Mouse (Mus musculus) stomach, embryonic 15.5 days (tissue): Measurements from ENCODE around the gene Plekha5. TPM values are rescaled to one million over a fixed set of nuclear protein-coding genes. Genes with fewer than 3 reads are reported as not detected.
A peak's percentile ranks its signal among the peaks of the same experiment; 100 is the strongest.

ENCODE experiments used
- ATAC-seq: fragments of 200-750 bp; cut with Nextera tagmentation; 2 replicates; pipeline ENCODE4 v1.8.0; 2017; ENCODE audit warnings: low read depth, moderate number of reproducible peaks, moderate TSS enrichment; ENCODE audit not compliant: insufficient read depth, low FRiP score
- H3K27ac ChIP-seq: fragments of 300-500 bp; sonication (generic); 2 replicates; pipeline ENCODE4 v1.5.1; 2015; ENCODE audit warnings: mild to moderate bottlenecking, inconsistent platforms
- H3K27me3 ChIP-seq: fragments of 300-500 bp; sonication (generic); replicated peaks from 2 replicates; pipeline ENCODE4 v1.6.1; 2015; ENCODE audit warnings: inconsistent platforms
- H3K36me3 ChIP-seq: fragments of 300-500 bp; sonication (generic); 2 replicates; pipeline ENCODE4 v1.6.1; 2015; ENCODE audit warnings: inconsistent platforms
- H3K4me1 ChIP-seq: fragments of 300-500 bp; sonication (generic); 2 replicates; pipeline ENCODE4 v1.6.1; 2015; ENCODE audit warnings: inconsistent platforms
- H3K4me2 ChIP-seq: fragments of 300-500 bp; sonication (generic); 2 replicates; pipeline ENCODE4 v1.6.1; 2015; ENCODE audit warnings: mild to moderate bottlenecking, inconsistent platforms
- H3K4me3 ChIP-seq: fragments of 300-500 bp; sonication (generic); replicated peaks from 2 replicates; pipeline ENCODE4 v1.5.1; 2015; ENCODE audit warnings: inconsistent platforms
- H3K9ac ChIP-seq: fragments of 300-500 bp; sonication (generic); 2 replicates; pipeline ENCODE4 v1.6.1; 2015; ENCODE audit warnings: inconsistent platforms
- H3K9me3 ChIP-seq: fragments of 300-500 bp; sonication (generic); 2 replicates; pipeline ENCODE4 v1.6.1; 2016; ENCODE audit warnings: inconsistent platforms
- WGBS: fragments of 180-500 bp; shearing (Covaris S2); methylation state at CpG from one replicate; pipeline ENCODE4 v1.1.7; 2015; 5-methylcytosine and 5-hydroxymethylcytosine counted together
- polyA plus RNA-seq: library from polyadenylated mRNA; unstranded; fragments of >200 nt; fragmentation: Nextera tagmentation; extraction: Ambion mirVana; gene quantifications from 2 replicates; pipeline ENCODE4 v1.2.1, GENCODE M21; 2015

The Plekha5 gene
- polyA plus RNA-seq, 1 experiment from 2014 or later: 46.7 TPM

DNA sequence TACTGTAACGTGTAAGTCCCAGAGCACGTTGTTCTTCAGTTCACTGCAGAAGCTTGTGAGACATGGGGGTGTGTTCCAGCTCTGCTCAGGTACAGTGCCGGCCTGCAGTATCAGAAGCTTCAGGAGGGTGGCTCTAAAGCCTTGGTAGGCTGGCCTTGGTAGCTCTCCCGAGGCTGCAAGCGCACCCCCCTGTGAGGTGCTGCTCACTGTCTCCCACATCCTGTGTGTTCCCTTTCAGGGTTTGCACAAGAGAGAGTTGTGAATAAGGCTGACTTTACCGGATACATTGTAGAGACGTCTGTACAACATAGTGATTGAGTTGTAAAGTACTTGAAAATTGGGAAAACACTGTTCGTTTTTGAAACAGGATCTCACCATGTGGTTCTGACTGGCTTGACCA is 122.2 kb downstream of the Plekha5 start:
- H3K9me3 ChIP-seq: no peaks in the 10 kb centered on the region
- no peak for ATAC-seq
- H3K4me1 ChIP-seq: 0 out of 2 replicates have a peak, but pooled peaks cover 5% of the 10 kb centered on the region
- H3K36me3 ChIP-seq: peaks cover 13% of the 10 kb centered on the region
- no peak overlapping the region for H3K4me3 ChIP-seq
- H3K4me2 ChIP-seq: no peak overlapping the region
- H3K9ac ChIP-seq: no peak overlapping the region
- 79% methylated on average over 8 of the region's 8 CpGs for WGBS
- no peaks in the 10 kb centered on the region for H3K27me3 ChIP-seq
- no peak overlapping the region for H3K27ac ChIP-seq

- peaks cover 13% of the 10 kb centered on the region for H3K36me3 ChIP-seq
Observed at GRCm38 (mm10) chr6:140546648-140547201, 122.9 kb downstream of the Plekha5 start.

GRCm38 (mm10) chr6:140547203-140547944 is 123.5 kb downstream of the Plekha5 start:
- Histone ChIP-seq H3K27ac (peak overlapping the region; percentile 19; the same call in 1 of the 2 replicates), H3K36me3 (peaks cover 13% of the 10 kb centered on the region), H3K4me1 (0 out of 2 replicates have a peak, but pooled peaks cover 5% of the 10 kb centered on the region), H3K9ac (no peak overlapping the region), H3K9me3 (no peaks in the 10 kb centered on the region), H3K4me2 (no peak overlapping the region), H3K27me3 (no peaks in the 10 kb centered on the region), H3K4me3 (no peak overlapping the region)
- no peak for ATAC-seq
- WGBS: 78% methylated on average over 11 of the region's 11 CpGs

More at GRCm38 (mm10) chr6:140546648-140547201, 122.9 kb downstream of the Plekha5 start:
- Histone ChIP-seq H3K9me3 (no peaks in the 10 kb centered on the region), H3K27ac (peak overlapping the region; percentile 19; the same call in 1 of the 2 replicates), H3K4me3 (no peak overlapping the region), H3K4me1 (0 out of 2 replicates have a peak, but pooled peaks cover 5% of the 10 kb centered on the region), H3K4me2 (no peak overlapping the region), H3K27me3 (no peaks in the 10 kb centered on the region), H3K9ac (no peak overlapping the region)
- peak; percentile 55; the same call in 1 of the 2 replicates for ATAC-seq
- 40% methylated on average over 12 of the region's 12 CpGs for WGBS

DNA sequence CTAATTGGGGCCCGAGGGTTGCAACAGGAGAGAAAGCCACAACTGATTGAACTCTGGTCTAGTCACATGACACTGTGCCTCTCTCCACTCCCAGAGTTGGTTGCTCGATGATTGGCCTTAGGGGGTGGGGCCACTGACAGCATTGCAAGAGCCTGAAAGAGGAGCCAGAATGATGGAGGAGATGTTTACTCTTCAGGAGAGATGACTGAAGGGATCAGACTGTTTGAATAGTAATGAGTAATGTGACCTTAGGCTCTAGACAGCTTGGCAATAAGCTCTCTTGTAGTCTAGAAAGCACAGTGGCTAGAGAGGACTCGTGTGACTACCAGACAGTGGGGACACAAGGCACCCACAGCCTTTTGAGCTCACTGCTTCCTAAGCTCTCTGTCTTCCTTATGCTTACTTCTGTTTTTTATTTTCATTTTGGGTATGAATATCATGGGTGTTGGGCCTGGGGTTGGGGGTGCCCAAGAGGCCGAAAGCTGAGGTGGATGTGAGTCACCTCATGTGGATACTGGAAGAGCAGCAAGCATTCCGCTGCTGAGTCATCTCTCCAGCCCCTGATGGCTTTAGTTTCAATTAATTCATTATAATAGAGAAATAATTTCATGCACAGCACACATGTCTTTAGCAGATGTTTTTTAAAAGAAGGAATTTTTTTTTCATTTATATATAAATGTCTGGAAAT is 124.4 kb downstream of the Plekha5 start:
- Histone ChIP-seq H3K4me2 (no peak overlapping the region), H3K4me1 (0 out of 2 replicates have a peak, but pooled peaks cover 5% of the 10 kb centered on the region), H3K4me3 (no peak overlapping the region), H3K27ac (no peak overlapping the region; the same call in 1 of the 2 replicates), H3K9ac (no peak overlapping the region), H3K36me3 (peaks cover 20% of the 10 kb centered on the region), H3K27me3 (no peaks in the 10 kb centered on the region), H3K9me3 (no peaks in the 10 kb centered on the region)
- ATAC-seq: peak; percentile 51; the same call in 1 of the 2 replicates
- WGBS: 57% methylated on average over 5 of the region's 5 CpGs

GRCm38 (mm10) chr6:140550741-140551140 is 126.9 kb downstream of the Plekha5 start:
- Histone ChIP-seq H3K9me3 (no peaks in the 10 kb centered on the region), H3K9ac (no peak overlapping the region), H3K27ac (no peak overlapping the region), H3K4me2 (no peak overlapping the region), H3K4me3 (no peak overlapping the region), H3K4me1 (0 out of 2 replicates have a peak, but pooled peaks cover 5% of the 10 kb centered on the region), H3K36me3 (peaks cover 13% of the 10 kb centered on the region; the same call in 1 of the 2 replicates), H3K27me3 (no peaks in the 10 kb centered on the region)
- WGBS: 89% methylated on average over 13 of the region's 13 CpGs
- no peak for ATAC-seq

GRCm38 (mm10) chr6:140554261-140554660 is 130.4 kb downstream of the Plekha5 start:
- Histone ChIP-seq H3K27me3 (no peaks in the 10 kb centered on the region), H3K36me3 (peaks cover 13% of the 10 kb centered on the region; the same call in 1 of the 2 replicates), H3K27ac (no peak overlapping the region), H3K9ac (no peak overlapping the region), H3K4me2 (no peak overlapping the region), H3K4me1 (no peaks in the 10 kb centered on the region), H3K9me3 (no peaks in the 10 kb centered on the region), H3K4me3 (no peak overlapping the region)
- WGBS: 68% methylated on average over 4 of the region's 4 CpGs
- ATAC-seq: no peak

DNA sequence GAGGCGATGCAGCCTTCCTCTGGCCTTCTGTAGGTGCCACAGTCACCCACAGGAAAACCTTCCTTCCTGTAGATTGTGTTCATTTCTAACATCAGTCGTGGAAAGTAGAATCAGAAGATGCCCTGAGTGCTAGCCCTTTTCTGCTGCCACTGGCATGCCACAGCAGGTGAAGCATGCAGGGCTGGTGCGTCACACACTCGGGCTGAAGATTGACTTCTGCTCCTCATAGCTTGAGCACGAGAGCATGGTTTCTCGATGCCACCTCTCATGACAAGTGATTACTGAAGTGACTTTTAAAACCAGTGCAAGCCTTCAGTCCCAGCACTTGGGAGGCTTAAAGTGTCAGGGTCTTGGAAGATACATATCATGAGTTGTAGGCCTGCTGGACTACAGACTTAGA is 135.6 kb downstream of the Plekha5 start:
- H3K4me3 ChIP-seq: no peak overlapping the region
- no peak overlapping the region for H3K27ac ChIP-seq
- ATAC-seq: no peak
- no peaks in the 10 kb centered on the region for H3K36me3 ChIP-seq
- 84% methylated on average over 6 of the region's 6 CpGs for WGBS
- H3K4me2 ChIP-seq: no peak overlapping the region
- no peaks in the 10 kb centered on the region for H3K4me1 ChIP-seq
- H3K27me3 ChIP-seq: no peaks in the 10 kb centered on the region
- no peaks in the 10 kb centered on the region for H3K9me3 ChIP-seq
- H3K9ac ChIP-seq: no peak overlapping the region

GRCm38 (mm10) chr6:140561151-140561916 is 137.5 kb downstream of the Plekha5 start:
- no peak for ATAC-seq
- Histone ChIP-seq H3K4me1 (no peaks in the 10 kb centered on the region), H3K9ac (no peak overlapping the region), H3K27me3 (no peaks in the 10 kb centered on the region), H3K4me2 (no peak overlapping the region), H3K27ac (no peak overlapping the region), H3K4me3 (no peak overlapping the region), H3K36me3 (no peaks in the 10 kb centered on the region), H3K9me3 (no peaks in the 10 kb centered on the region)
- 80% methylated on average over 9 of the region's 9 CpGs for WGBS

DNA sequence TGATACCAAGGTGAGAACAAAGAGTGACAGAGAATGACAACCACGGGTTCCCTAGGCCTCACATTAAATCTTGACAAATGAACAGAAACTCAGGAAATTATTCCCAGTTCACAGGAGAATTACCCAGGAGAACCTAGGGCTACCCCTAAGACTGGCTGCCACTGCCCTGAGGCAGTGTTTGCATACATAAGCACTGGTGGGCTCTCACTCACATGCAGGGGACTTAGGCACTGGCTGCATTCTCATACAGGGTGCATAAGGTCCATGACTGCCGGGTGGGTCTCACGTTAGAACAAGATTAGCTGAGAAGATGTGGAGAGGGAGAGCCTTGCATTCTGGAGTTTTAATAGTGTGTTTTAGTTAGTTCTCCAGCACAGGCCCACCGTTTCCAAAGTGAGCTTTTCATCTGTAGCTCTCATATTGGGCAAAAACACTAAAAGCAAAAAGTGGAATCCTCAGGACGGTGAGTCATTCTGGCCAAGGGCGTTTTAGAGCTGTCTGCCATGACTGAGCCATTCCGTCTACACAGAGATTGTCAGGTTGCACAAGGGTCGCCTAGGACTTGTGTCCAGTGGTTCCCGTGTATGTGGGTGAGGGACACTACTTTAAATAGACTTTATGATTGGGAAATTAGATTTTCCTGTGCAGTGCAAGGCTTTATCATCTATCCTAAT is 138.2 kb downstream of the Plekha5 start:
- no peaks in the 10 kb centered on the region for H3K9me3 ChIP-seq
- no peak overlapping the region for H3K4me2 ChIP-seq
- 0 out of 2 replicates have a peak, but pooled peaks cover 5% of the 10 kb centered on the region for H3K36me3 ChIP-seq
- ATAC-seq: no peak
- 79% methylated on average over 9 of the region's 9 CpGs for WGBS
- H3K4me3 ChIP-seq: no peak overlapping the region
- H3K27ac ChIP-seq: no peak overlapping the region
- H3K9ac ChIP-seq: no peak overlapping the region
- H3K4me1 ChIP-seq: no peaks in the 10 kb centered on the region
- H3K27me3 ChIP-seq: no peaks in the 10 kb centered on the region

DNA sequence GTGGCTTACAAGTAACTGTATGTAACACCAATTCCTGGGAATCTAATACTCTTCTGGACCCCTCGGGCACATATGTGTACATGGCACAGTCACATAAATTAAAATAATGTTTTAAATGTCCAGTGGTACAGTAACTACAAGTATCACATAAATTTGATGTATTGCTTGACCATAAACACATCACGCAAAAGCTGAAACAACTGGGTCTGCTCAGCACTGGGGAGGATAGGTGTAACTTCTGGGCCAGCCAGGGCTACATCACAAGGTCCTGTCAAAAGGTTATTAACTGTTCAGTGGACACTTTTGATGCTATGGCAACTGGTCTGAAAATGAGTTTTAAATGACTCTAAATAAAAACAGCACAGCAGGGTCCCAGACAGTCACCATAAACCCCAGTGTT is 143.3 kb downstream of the Plekha5 start:
- no peaks in the 10 kb centered on the region for H3K27me3 ChIP-seq
- no peak overlapping the region for H3K9ac ChIP-seq
- H3K36me3 ChIP-seq: peaks cover 9% of the 10 kb centered on the region; the same call in 1 of the 2 replicates
- H3K4me3 ChIP-seq: no peak overlapping the region
- ATAC-seq: no peak
- no peak overlapping the region for H3K27ac ChIP-seq
- H3K4me2 ChIP-seq: no peak overlapping the region
- 76% methylated on average over 2 of the region's 2 CpGs for WGBS
- H3K4me1 ChIP-seq: no peaks in the 10 kb centered on the region
- no peaks in the 10 kb centered on the region for H3K9me3 ChIP-seq

GRCm38 (mm10) chr6:140567897-140568296 is 144.0 kb downstream of the Plekha5 start:
- H3K4me1 ChIP-seq: no peaks in the 10 kb centered on the region
- no peaks in the 10 kb centered on the region for H3K9me3 ChIP-seq
- no peaks in the 10 kb centered on the region for H3K27me3 ChIP-seq
- 50% methylated on average over 2 of the region's 2 CpGs for WGBS
- ATAC-seq: no peak
- no peak overlapping the region for H3K4me2 ChIP-seq
- H3K36me3 ChIP-seq: peaks cover 16% of the 10 kb centered on the region
- H3K27ac ChIP-seq: no peak overlapping the region
- H3K9ac ChIP-seq: no peak overlapping the region
- no peak overlapping the region for H3K4me3 ChIP-seq
